Mouse (Mus musculus) megakaryocyte, embryonic 14.5 days (primary cell): ENCODE results near the gene Rap2c.

Experiments
- FLI1 ChIP-seq: IDR thresholded peaks from 2 replicates; pipeline ENCODE4 v1.6.1; 2012; ENCODE audit warnings: low read length, inconsistent platforms, mixed read lengths
- GATA1 ChIP-seq: IDR thresholded peaks from 3 replicates; pipeline ENCODE4 v1.6.1; 2012; ENCODE audit warnings: mixed read lengths, low read length, inconsistent platforms, borderline replicate concordance

GRCm38 (mm10) chrX:51012280-51012679 is 5.5 kb downstream of the Rap2c start:
- TF ChIP-seq FLI1 (no peak), GATA1 (no peak)
